Mouse (Mus musculus): ENCODE data around the gene Cacna1h.

Cacna1h gene

GRCm38 (mm10) chr17:25408302-25408999 lies 25.1 kb downstream of the Cacna1h start:
- DNase-seq (ENCODE audit: low spot score) = no peak

- DNase-seq (ENCODE audit: low spot score) = no peak
Observed at GRCm38 (mm10) chr17:25407352-25407751, 26.2 kb downstream of the Cacna1h start.

GRCm38 (mm10) chr17:25406011-25406441 lies 27.6 kb downstream of the Cacna1h start:
- DNase-seq (ENCODE audit: low spot score) = no peak

GRCm38 (mm10) chr17:25405224-25405895 lies 28.2 kb downstream of the Cacna1h start:
- DNase-seq (ENCODE audit: low spot score) = no peak

GRCm38 (mm10) chr17:25404190-25404589 lies 29.4 kb downstream of the Cacna1h start:
- DNase-seq (ENCODE audit: low spot score) = no peak

- DNase-seq (ENCODE audit: low spot score) = no peak
Observed at GRCm38 (mm10) chr17:25402224-25402623, 31.4 kb downstream of the Cacna1h start.

GRCm38 (mm10) chr17:25401491-25401890 lies 32.1 kb downstream of the Cacna1h start:
- no peak for DNase-seq (ENCODE audit: low spot score)

- DNase-seq (ENCODE audit: low spot score) = peak; percentile 83
Observed at GRCm38 (mm10) chr17:25400443-25400842, 33.1 kb downstream of the Cacna1h start.

GRCm38 (mm10) chr17:25398520-25398838 lies 35.1 kb downstream of the Cacna1h start:
- no peak for DNase-seq (ENCODE audit: low spot score)

GRCm38 (mm10) chr17:25397804-25398519 lies 35.6 kb downstream of the Cacna1h start:
- DNase-seq (ENCODE audit: low spot score) = peak; percentile 94

GRCm38 (mm10) chr17:25394526-25394925 lies 39.1 kb downstream of the Cacna1h start:
- DNase-seq (ENCODE audit: low spot score) = no peak

GRCm38 (mm10) chr17:25374011-25374410 lies 59.6 kb downstream of the Cacna1h start:
- peak; percentile 78 for DNase-seq (ENCODE audit: low spot score)

GRCm38 (mm10) chr17:25372491-25372890 lies 61.1 kb downstream of the Cacna1h start:
- no peak for DNase-seq (ENCODE audit: low spot score)

GRCm38 (mm10) chr17:25368973-25369372 lies 64.6 kb downstream of the Cacna1h start, which contains the start of gene Tpsg1:
Gene Tpsg1, plus strand, starts transcription at chr17:25369273.
- no peak for DNase-seq (ENCODE audit: low spot score)

- no peak for DNase-seq (ENCODE audit: low spot score)
Observed at GRCm38 (mm10) chr17:25366005-25366404, 67.6 kb downstream of the Cacna1h start, which contains the start of gene Tpsb2. Gene Tpsb2, plus strand, starts transcription at chr17:25366305.

- DNase-seq (ENCODE audit: low spot score) = peak; percentile 82
Observed at GRCm38 (mm10) chr17:25363726-25364125, 69.9 kb downstream of the Cacna1h start.

GRCm38 (mm10) chr17:25361291-25361690 lies 72.3 kb downstream of the Cacna1h start:
- no peak for DNase-seq (ENCODE audit: low spot score)

GRCm38 (mm10) chr17:25345462-25345861 lies 88.1 kb downstream of the Cacna1h start, which contains the start of gene Tpsab1:
Gene Tpsab1, minus strand, starts transcription at chr17:25345562.
- DNase-seq (ENCODE audit: low spot score) = no peak

- no peak for DNase-seq (ENCODE audit: low spot score)
Observed at GRCm38 (mm10) chr17:25341490-25341889, 92.1 kb downstream of the Cacna1h start.

GRCm38 (mm10) chr17:25340003-25340402 lies 93.6 kb downstream of the Cacna1h start:
- DNase-seq (ENCODE audit: low spot score) = no peak

GRCm38 (mm10) chr17:25338218-25338617 lies 95.4 kb downstream of the Cacna1h start:
- no peak for DNase-seq (ENCODE audit: low spot score)

GRCm38 (mm10) chr17:25333943-25334342 lies 99.6 kb downstream of the Cacna1h start:
- peak; percentile 86 for DNase-seq (ENCODE audit: low spot score)

- no peak for DNase-seq (ENCODE audit: low spot score)
Observed at GRCm38 (mm10) chr17:25332321-25332720, 101.3 kb downstream of the Cacna1h start.
